Mouse (Mus musculus) kidney, adult 9 months (tissue): ENCODE measurements around the gene Cldn19.
"Not testable (repeated sequence)": the region's sequence is repeated elsewhere in the genome, so short reads cannot be mapped to it uniquely, and the experiment has no call there.

ENCODE experiments used
- DNase-seq: peaks from one replicate; pipeline ENCODE4 v3.0.0; 2022

Gene Cldn19

GRCm38 (mm10) chr4:119254012-119254618, 1.1 kb upstream of the Cldn19 start:
- DNase-seq, result peak; percentile 65

- DNase-seq, result no peak
These were observed 1.9 kb downstream of the Cldn19 start for GRCm38 (mm10) chr4:119257083-119257482.

GRCm38 (mm10) chr4:119259344-119260254, 4.4 kb downstream of the Cldn19 start:
- DNase-seq, result no peak

- DNase-seq, result no peak
These were observed 6.0 kb downstream of the Cldn19 start for GRCm38 (mm10) chr4:119261087-119261713.

- DNase-seq, result no peak
These were observed 7.3 kb downstream of the Cldn19 start for GRCm38 (mm10) chr4:119262483-119262882.

- DNase-seq, result no peak
These were observed 8.2 kb downstream of the Cldn19 start for GRCm38 (mm10) chr4:119263459-119263858.

GRCm38 (mm10) chr4:119266606-119267005, 11.4 kb downstream of the Cldn19 start:
- no peak for DNase-seq

GRCm38 (mm10) chr4:119274627-119275026, 19.4 kb downstream of the Cldn19 start:
- DNase-seq, result no peak

GRCm38 (mm10) chr4:119275226-119275625, 20.0 kb downstream of the Cldn19 start:
- DNase-seq, result no peak

GRCm38 (mm10) chr4:119275726-119276125, 20.5 kb downstream of the Cldn19 start:
- DNase-seq, result no peak

GRCm38 (mm10) chr4:119278784-119279183, 23.6 kb downstream of the Cldn19 start:
- DNase-seq, result not testable (repeated sequence)

- DNase-seq, result no peak
These were observed 29.6 kb downstream of the Cldn19 start for GRCm38 (mm10) chr4:119284861-119285260.

GRCm38 (mm10) chr4:119285336-119285735, 30.1 kb downstream of the Cldn19 start:
- DNase-seq, result no peak

GRCm38 (mm10) chr4:119291921-119292320, 36.7 kb downstream of the Cldn19 start:
- no peak for DNase-seq

- DNase-seq, result peak; percentile 54
These were observed 37.8 kb downstream of the Cldn19 start for GRCm38 (mm10) chr4:119292771-119293573.

- DNase-seq, result peak; percentile 29
These were observed 38.5 kb downstream of the Cldn19 start for GRCm38 (mm10) chr4:119293574-119294258.

- peak; percentile 100 for DNase-seq
These were observed 39.4 kb downstream of the Cldn19 start, which contains the start of gene Ybx1 for GRCm38 (mm10) chr4:119294415-119295133. Ybx1 (minus strand) TSS chr4:119294604.

GRCm38 (mm10) chr4:119295134-119295453, 39.9 kb downstream of the Cldn19 start:
- no peak for DNase-seq

GRCm38 (mm10) chr4:119297361-119297760, 42.1 kb downstream of the Cldn19 start:
- DNase-seq, result no peak

- no peak for DNase-seq
These were observed 45.5 kb downstream of the Cldn19 start for GRCm38 (mm10) chr4:119300761-119301160.

GRCm38 (mm10) chr4:119301777-119302176, 46.6 kb downstream of the Cldn19 start:
- DNase-seq, result no peak

GRCm38 (mm10) chr4:119303291-119303690, 48.1 kb downstream of the Cldn19 start:
- DNase-seq, result peak; percentile 58
